Mouse (Mus musculus) bone marrow macrophage, adult 2 months (primary cell): ENCODE results near the gene Mettl22.

Experiments used
- CTCF ChIP-seq: IDR thresholded peaks from 2 replicates; pipeline ENCODE4 v1.5.1; 2012; ENCODE audit warnings: low read depth, mild to moderate bottlenecking, low read length, moderate library complexity
- POLR2A ChIP-seq: IDR thresholded peaks from 2 replicates; pipeline ENCODE4 v1.6.1; 2012; ENCODE audit warnings: mild to moderate bottlenecking, low read depth, low read length, borderline replicate concordance

DNA sequence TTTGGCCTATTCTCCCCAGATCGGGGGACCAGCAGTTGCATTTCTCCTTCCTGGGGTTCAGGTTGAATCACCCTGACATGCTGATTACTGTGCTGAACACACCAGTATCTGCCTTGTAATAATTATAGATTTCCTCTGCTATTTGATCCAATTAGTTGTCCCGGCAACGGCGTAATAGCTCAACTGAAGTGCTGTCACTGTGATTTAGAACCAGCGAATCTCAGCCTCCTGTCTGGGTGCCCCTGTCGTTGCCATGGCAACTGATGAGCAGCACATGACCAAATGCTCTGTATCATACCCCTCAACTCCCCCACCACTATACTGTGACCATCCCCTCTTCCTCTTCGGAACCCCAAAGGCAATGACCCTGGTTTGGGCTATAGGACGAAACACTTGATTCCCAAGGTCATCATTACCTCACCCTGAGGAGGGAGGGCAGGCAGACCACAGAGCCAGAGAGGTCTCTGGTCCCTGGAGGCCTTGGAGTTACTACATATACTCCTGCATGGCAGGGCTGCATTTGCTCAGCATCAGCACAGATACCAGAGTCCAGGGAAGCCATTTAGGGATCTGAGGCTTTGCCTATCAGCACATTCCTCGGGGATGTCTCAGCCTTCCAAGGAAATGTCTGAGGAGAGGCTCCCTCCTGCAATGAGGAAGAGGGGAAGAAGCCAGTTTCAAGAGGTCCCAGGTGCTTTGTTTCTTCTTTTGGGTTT, 68.7 kb downstream of the Mettl22 start:
- TF ChIP-seq CTCF (no peak), POLR2A (no peak)
